Mouse (Mus musculus): ENCODE measurements around the gene Faf2.
A peak's percentile ranks its signal among the peaks of the same experiment; 100 is the strongest.

Gene Faf2

GRCm38 (mm10) chr13:54681291-54681690, 59.7 kb downstream of the Faf2 start:
- no peak for DNase-seq

GRCm38 (mm10) chr13:54683301-54683700, 61.7 kb downstream of the Faf2 start:
- DNase-seq: no peak

- no peak for DNase-seq
These were observed 62.7 kb downstream of the Faf2 start for GRCm38 (mm10) chr13:54684140-54684896.

- DNase-seq: peak in 1 of 2 experiments; percentile 70
These were observed 63.6 kb downstream of the Faf2 start for GRCm38 (mm10) chr13:54685174-54685573.

GRCm38 (mm10) chr13:54686139-54687053, 64.8 kb downstream of the Faf2 start:
- DNase-seq: no peak

- DNase-seq: peak; percentile 76 to 79
These were observed 65.5 kb downstream of the Faf2 start for GRCm38 (mm10) chr13:54687096-54687495.

- DNase-seq: peak; percentile 98
These were observed 66.2 kb downstream of the Faf2 start for GRCm38 (mm10) chr13:54687575-54688424.

GRCm38 (mm10) chr13:54690151-54690740, 68.7 kb downstream of the Faf2 start:
- DNase-seq: no peak

- DNase-seq: no peak
These were observed 70.2 kb downstream of the Faf2 start for GRCm38 (mm10) chr13:54691737-54692136.

- DNase-seq: peak in 1 of 2 experiments; percentile 50
These were observed 71.3 kb downstream of the Faf2 start for GRCm38 (mm10) chr13:54692711-54693557.

- peak; percentile 98 to 99 for DNase-seq
These were observed 72.2 kb downstream of the Faf2 start, which contains the start of gene Rnf44 for GRCm38 (mm10) chr13:54693558-54694347. Gene Rnf44, minus strand, starts transcription at chr13:54693907.

GRCm38 (mm10) chr13:54694348-54695060, 72.9 kb downstream of the Faf2 start:
- peak; percentile 90 to 93 for DNase-seq

GRCm38 (mm10) chr13:54695479-54696230, 74.1 kb downstream of the Faf2 start:
- no peak for DNase-seq

- DNase-seq: peak; percentile 81 to 83
These were observed 79.7 kb downstream of the Faf2 start, which contains the start of gene Cdhr2 for GRCm38 (mm10) chr13:54701243-54701642. Gene Cdhr2, plus strand, starts transcription at chr13:54701461.

- DNase-seq: no peak
These were observed 80.9 kb downstream of the Faf2 start for GRCm38 (mm10) chr13:54702507-54702906.

GRCm38 (mm10) chr13:54704890-54705289, 83.3 kb downstream of the Faf2 start:
- no peak for DNase-seq

- DNase-seq: no peak
These were observed 89.3 kb downstream of the Faf2 start for GRCm38 (mm10) chr13:54710866-54711265.

Measured in kidney, adult 8-10 months (tissue).